ENCODE assay signal across 10 mouse cellular contexts in the genomic region with DNA sequence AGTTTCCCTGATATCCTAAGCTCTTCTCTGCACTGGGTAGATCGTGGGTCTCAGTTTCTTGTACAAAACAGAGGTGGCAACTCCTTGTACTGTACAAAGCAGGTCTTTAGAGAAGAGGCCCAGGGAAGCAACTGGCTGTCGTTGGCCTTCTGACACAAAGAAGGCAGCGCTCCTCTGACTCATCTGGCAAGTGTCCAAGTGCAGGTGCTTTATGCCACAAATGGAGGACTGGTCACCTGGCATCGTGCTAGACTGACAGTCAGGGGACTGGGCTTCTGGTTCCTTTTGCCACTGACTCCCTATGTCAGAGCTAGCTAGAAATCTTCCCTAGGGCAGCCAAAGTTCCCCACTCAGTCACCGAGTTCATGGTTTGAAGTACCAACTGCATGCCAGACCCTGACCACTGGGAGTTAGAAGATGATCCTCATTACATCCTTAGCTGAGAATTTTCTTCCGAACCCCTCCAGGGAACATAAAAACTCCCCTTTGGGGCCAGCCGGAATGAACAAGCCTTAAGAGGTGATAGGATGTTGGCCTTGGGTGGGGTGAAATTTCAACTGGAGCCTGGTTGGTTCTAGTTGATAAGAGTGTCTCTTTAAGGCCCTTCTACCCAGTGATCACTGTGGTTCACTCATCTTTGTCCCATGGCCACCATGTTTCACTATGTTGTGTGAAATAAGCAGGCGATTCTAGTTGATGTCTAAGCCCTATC. TPM values are rescaled to one million over a fixed set of nuclear protein-coding genes. Genes with fewer than 3 reads are reported as not detected.
A peak's percentile ranks its signal among the peaks of the same experiment; 100 is the strongest.
DNase-seq lines count a peak whose midpoint lies in the region; ATAC-seq and TF ChIP-seq lines count a peak whose summit lies in the region.
"Had no signal": no experiment of that assay in that cellular context is flagged by ENCODE, and none has a peak within 500 bp of the region (broad histone marks: within the 10 kb centered on the region; RNA-seq: fewer than 3 reads in every experiment).

No protein-coding gene starts in this region.

- TF ChIP-seq CTCF in lung, adult 2 months (IDR thresholded peaks at IDR 0.05; ENCODE audit: insufficient read depth, low read length), result no peak
- no peak for TF ChIP-seq CTCF in stomach, postnatal 0 days (IDR thresholded peaks at IDR 0.05; ENCODE audit: low read depth)

- no peaks in the 10 kb centered on the region for H3K9me3 ChIP-seq in intestine, embryonic 16.5 days (ENCODE audit: control insufficient read depth, low read length)
- no peaks in the 10 kb centered on the region for H3K9me3 ChIP-seq in stomach, postnatal 0 days (ENCODE audit: control insufficient read depth, low read length)
- H3K9me3 ChIP-seq in limb, embryonic 10.5 days (replicated peaks), result no peaks in the 10 kb centered on the region

- no peak for TF ChIP-seq POLR2A in lung, adult 2 months (IDR thresholded peaks at IDR 0.05; ENCODE audit: borderline replicate concordance, extremely low read depth, low read depth, low read length)

- DNase-seq in urinary bladder, adult 18-20 months (ENCODE audit: low spot score in 2 of 2), result peak; percentile 43 to 45
- DNase-seq in urinary bladder, adult 2 months (ENCODE audit: low spot score), result no peak
- DNase-seq in lung, adult 2 months, result peak; percentile 52
- peak; percentile 76 for DNase-seq in stomach, postnatal 0 days (ENCODE audit: low spot score)
- DNase-seq in limb, embryonic 10.5 days (ENCODE audit: low spot score), result no peak
- DNase-seq in layer of hippocampus, adult 11-12 months (ENCODE audit: low spot score), result no peak

- peaks cover 3% of the 10 kb centered on the region; the same call in 1 of the 2 replicates for H3K4me1 ChIP-seq in intestine, embryonic 16.5 days (ENCODE audit: control insufficient read depth, insufficient read depth, low read length)
- peaks cover 2% of the 10 kb centered on the region for H3K4me1 ChIP-seq in lung, adult 2 months (ENCODE audit: control insufficient read depth, insufficient read depth, low read length)
- peaks cover 3% of the 10 kb centered on the region; the same call in 1 of the 2 replicates for H3K4me1 ChIP-seq in stomach, postnatal 0 days (replicated peaks; ENCODE audit: control insufficient read depth, insufficient read depth)
- peaks cover 4% of the 10 kb centered on the region; the same call in 1 of the 2 replicates for H3K4me1 ChIP-seq in limb, embryonic 10.5 days

- H3K4me2 ChIP-seq in intestine, embryonic 16.5 days (ENCODE audit: low read depth, low read length), result no peak overlapping the region
- H3K4me2 ChIP-seq in stomach, postnatal 0 days (replicated peaks; ENCODE audit: low read depth), result no peak overlapping the region

- H3K27me3 ChIP-seq in intestine, embryonic 16.5 days (replicated peaks; ENCODE audit: control insufficient read depth, insufficient read depth, low read length), result no peaks in the 10 kb centered on the region
- no peaks in the 10 kb centered on the region for H3K27me3 ChIP-seq in stomach, postnatal 0 days (ENCODE audit: control insufficient read depth, insufficient read depth, low read length)
- peaks cover 27% of the 10 kb centered on the region for H3K27me3 ChIP-seq in limb, embryonic 10.5 days (ENCODE audit: low read depth, poor library complexity, severe bottlenecking)

- TF ChIP-seq EP300 in stomach, postnatal 0 days (optimal IDR thresholded peaks at IDR 0.05), result no peak

- peak; percentile 51 for ATAC-seq in intestine, embryonic 16.5 days
- peak; percentile 65 for ATAC-seq in stomach, postnatal 0 days (ENCODE audit: low FRiP score, low TSS enrichment)
- no peak for ATAC-seq in megakaryocyte, adult 5-6 weeks (ENCODE audit: poor library complexity, severe bottlenecking)

- no peaks in the 10 kb centered on the region for H3K36me3 ChIP-seq in intestine, embryonic 16.5 days (ENCODE audit: control insufficient read depth, insufficient read depth, low read length)
- H3K36me3 ChIP-seq in stomach, postnatal 0 days (ENCODE audit: control insufficient read depth, insufficient read depth, low read length), result no peaks in the 10 kb centered on the region
- H3K36me3 ChIP-seq in limb, embryonic 10.5 days, result no peaks in the 10 kb centered on the region

- no peak overlapping the region for H3K4me3 ChIP-seq in intestine, embryonic 16.5 days (ENCODE audit: low read length)
- no peak overlapping the region for H3K4me3 ChIP-seq in lung, adult 2 months (replicated peaks; ENCODE audit: extremely low read depth, low read depth, low read length)
- no peak overlapping the region for H3K4me3 ChIP-seq in stomach, postnatal 0 days (ENCODE audit: low read depth, low read length)
- H3K4me3 ChIP-seq in limb, embryonic 10.5 days, result no peak overlapping the region

- no peak overlapping the region for H3K9ac ChIP-seq in intestine, embryonic 16.5 days (ENCODE audit: low read depth, low read length)
- no peak overlapping the region for H3K9ac ChIP-seq in stomach, postnatal 0 days (ENCODE audit: low read length)

- peak overlapping the region; percentile 50; the same call in 1 of the 2 replicates for H3K27ac ChIP-seq in intestine, embryonic 16.5 days (ENCODE audit: low read length)
- peak overlapping the region; percentile 73 for H3K27ac ChIP-seq in stomach, postnatal 0 days (replicated peaks)
- no peak overlapping the region for H3K27ac ChIP-seq in limb, embryonic 10.5 days
- H3K27ac ChIP-seq: macrophage had no signal

- 71% methylated on average over 8 of the region's 8 CpGs for WGBS in intestine, embryonic 16.5 days
- 66% methylated on average over 8 of the region's 8 CpGs for WGBS in lung, adult 2 months
- WGBS in stomach, postnatal 0 days, result 68% methylated on average over 8 of the region's 8 CpGs
- 93% methylated on average over 8 of the region's 8 CpGs for WGBS in limb, embryonic 10.5 days

RNA-seq across cellular contexts. Expression of a gene that starts 5.8 kb away (rescaled TPM):
- 14.2 and 17.5 TPM in 2 replicates for polyA plus RNA-seq in urinary bladder, adult 2 months (2012; rRNA removed)
- 29.9 and 31.6 TPM in 2 replicates for polyA plus RNA-seq in intestine, embryonic 16.5 days (2015; fragmentation: Nextera tagmentation; extraction: Ambion mirVana)
- 26.0 and 31.0 TPM in 2 replicates for polyA plus RNA-seq in lung, adult 2 months (2012; rRNA removed)
- polyA plus RNA-seq in stomach, postnatal 0 days (2015; fragmentation: Nextera tagmentation; extraction: Ambion mirVana), result 32.5 and 38.1 TPM in 2 replicates
- polyA plus RNA-seq in limb, embryonic 10.5 days (2016; fragmentation: Nextera tagmentation; extraction: Ambion mirVana), result 1.0 and 1.3 TPM in 2 replicates
- 0.57 TPM in 1 of 2 replicates, not detected in the other for total RNA-seq in megakaryocyte, adult 5-6 weeks (2015)
- total RNA-seq in megakaryocyte, adult 5-6 weeks (2017), result 0.08 and 0.18 TPM in 2 replicates
- total RNA-seq: granulocyte monocyte progenitor cell, adult 5-6 weeks had no signal

RNA-seq across cellular contexts. Expression of a gene that starts 14.9 kb away (rescaled TPM):
- 2.2 and 2.8 TPM in 2 replicates for polyA plus RNA-seq in urinary bladder, adult 2 months (2012; rRNA removed)
- polyA plus RNA-seq in intestine, embryonic 16.5 days (2015; fragmentation: Nextera tagmentation; extraction: Ambion mirVana), result 5.1 and 7.3 TPM in 2 replicates
- 4.0 and 4.2 TPM in 2 replicates for polyA plus RNA-seq in lung, adult 2 months (2012; rRNA removed)
- polyA plus RNA-seq in stomach, postnatal 0 days (2015; fragmentation: Nextera tagmentation; extraction: Ambion mirVana), result 2.3 and 2.7 TPM in 2 replicates
- polyA plus RNA-seq in limb, embryonic 10.5 days (2016; fragmentation: Nextera tagmentation; extraction: Ambion mirVana), result 10.5 and 13.4 TPM in 2 replicates
- not detected in 2 replicates for total RNA-seq in megakaryocyte, adult 5-6 weeks (2015)
- total RNA-seq in megakaryocyte, adult 5-6 weeks (2017), result not detected in 2 replicates

RNA-seq across cellular contexts. Expression of a gene that starts 17.7 kb away (rescaled TPM):
- 6.6 and 6.7 TPM in 2 replicates for polyA plus RNA-seq in urinary bladder, adult 2 months (2012; rRNA removed)
- 115 and 118 TPM in 2 replicates for polyA plus RNA-seq in intestine, embryonic 16.5 days (2015; fragmentation: Nextera tagmentation; extraction: Ambion mirVana)
- 10.0 and 14.1 TPM in 2 replicates for polyA plus RNA-seq in lung, adult 2 months (2012; rRNA removed)
- 23.5 and 26.0 TPM in 2 replicates for polyA plus RNA-seq in stomach, postnatal 0 days (2015; fragmentation: Nextera tagmentation; extraction: Ambion mirVana)
- polyA plus RNA-seq in limb, embryonic 10.5 days (2016; fragmentation: Nextera tagmentation; extraction: Ambion mirVana), result 11.7 and 13.5 TPM in 2 replicates
- total RNA-seq in megakaryocyte, adult 5-6 weeks (2015), result 0.14 TPM in 1 of 2 replicates, not detected in the other
- not detected in 2 replicates for total RNA-seq in megakaryocyte, adult 5-6 weeks (2017)

RNA-seq across cellular contexts. Expression of a gene that starts 34.1 kb away (rescaled TPM):
- 32.0 and 34.9 TPM in 2 replicates for polyA plus RNA-seq in urinary bladder, adult 2 months (2012; rRNA removed)
- polyA plus RNA-seq in intestine, embryonic 16.5 days (2015; fragmentation: Nextera tagmentation; extraction: Ambion mirVana), result 189 and 191 TPM in 2 replicates
- 139 and 141 TPM in 2 replicates for polyA plus RNA-seq in lung, adult 2 months (2012; rRNA removed)
- polyA plus RNA-seq in stomach, postnatal 0 days (2015; fragmentation: Nextera tagmentation; extraction: Ambion mirVana), result 161 and 178 TPM in 2 replicates
- polyA plus RNA-seq in limb, embryonic 10.5 days (2016; fragmentation: Nextera tagmentation; extraction: Ambion mirVana), result 108 and 124 TPM in 2 replicates
- 12.5 and 16.9 TPM in 2 replicates for total RNA-seq in megakaryocyte, adult 5-6 weeks (2015)
- 5.1 and 9.2 TPM in 2 replicates for total RNA-seq in megakaryocyte, adult 5-6 weeks (2017)

RNA-seq across cellular contexts. Expression of a gene that starts 39.3 kb away (rescaled TPM):
- polyA plus RNA-seq in urinary bladder, adult 2 months (2012; rRNA removed), result 32.1 and 33.0 TPM in 2 replicates
- 57.5 and 67.5 TPM in 2 replicates for polyA plus RNA-seq in intestine, embryonic 16.5 days (2015; fragmentation: Nextera tagmentation; extraction: Ambion mirVana)
- polyA plus RNA-seq in lung, adult 2 months (2012; rRNA removed), result 8.9 and 16.1 TPM in 2 replicates
- polyA plus RNA-seq in stomach, postnatal 0 days (2015; fragmentation: Nextera tagmentation; extraction: Ambion mirVana), result 52.4 and 55.5 TPM in 2 replicates
- polyA plus RNA-seq in limb, embryonic 10.5 days (2016; fragmentation: Nextera tagmentation; extraction: Ambion mirVana), result 113 and 116 TPM in 2 replicates
- 22.8 and 22.9 TPM in 2 replicates for total RNA-seq in megakaryocyte, adult 5-6 weeks (2015)
- 28.6 and 38.4 TPM in 2 replicates for total RNA-seq in megakaryocyte, adult 5-6 weeks (2017)

Comparison
In these comparisons a context has a peak if more than half of its experiments do, and no peak if none do; other contexts are left out.
1. DNase-seq: peak in urinary bladder, adult 18-20 months (2 of 2), lung, adult 2 months (single experiment) and stomach, postnatal 0 days (single experiment); none in urinary bladder, adult 2 months (single experiment), limb, embryonic 10.5 days (single experiment) and layer of hippocampus, adult 11-12 months (single experiment).